Mouse (Mus musculus): ENCODE measurements around the gene Treml2.
"Not testable (repeated sequence)": the region's sequence is repeated elsewhere in the genome, so short reads cannot be mapped to it uniquely, and the experiment has no call there.

The Treml2 gene

GRCm38 (mm10) chr17:48299756-48300155, 458 bp downstream of the Treml2 start:
- no peak for DNase-seq

GRCm38 (mm10) chr17:48300199-48300598, 901 bp downstream of the Treml2 start:
- no peak for DNase-seq

- DNase-seq, result no peak
Observed at GRCm38 (mm10) chr17:48300861-48301260, 1.6 kb downstream of the Treml2 start.

GRCm38 (mm10) chr17:48301792-48302191, 2.5 kb downstream of the Treml2 start:
- DNase-seq, result no peak

- no peak for DNase-seq
Observed at GRCm38 (mm10) chr17:48312124-48312523, 12.8 kb downstream of the Treml2 start.

- not testable (repeated sequence) for DNase-seq
Observed at GRCm38 (mm10) chr17:48315905-48316579, 16.7 kb downstream of the Treml2 start, which contains the start of gene B430306N03Rik. TSS of gene B430306N03Rik (plus strand) at chr17:48316141.

GRCm38 (mm10) chr17:48318686-48319085, 19.4 kb downstream of the Treml2 start:
- DNase-seq, result no peak

GRCm38 (mm10) chr17:48321279-48321678, 22.0 kb downstream of the Treml2 start:
- no peak for DNase-seq

- no peak for DNase-seq
Observed at GRCm38 (mm10) chr17:48323236-48323635, 23.9 kb downstream of the Treml2 start.

GRCm38 (mm10) chr17:48324258-48324657, 25.0 kb downstream of the Treml2 start:
- no peak for DNase-seq

- DNase-seq, result no peak
Observed at GRCm38 (mm10) chr17:48325093-48325492, 25.8 kb downstream of the Treml2 start.

GRCm38 (mm10) chr17:48325638-48326037, 26.3 kb downstream of the Treml2 start:
- DNase-seq, result no peak

GRCm38 (mm10) chr17:48326656-48327055, 27.4 kb downstream of the Treml2 start:
- no peak for DNase-seq

- no peak for DNase-seq
Observed at GRCm38 (mm10) chr17:48332524-48332923, 33.2 kb downstream of the Treml2 start.

GRCm38 (mm10) chr17:48334186-48334585, 34.9 kb downstream of the Treml2 start:
- DNase-seq, result no peak

GRCm38 (mm10) chr17:48336857-48337256, 37.6 kb downstream of the Treml2 start:
- DNase-seq, result peak; percentile 29

GRCm38 (mm10) chr17:48340267-48340666, 41.0 kb downstream of the Treml2 start:
- DNase-seq, result no peak

- DNase-seq, result no peak
Observed at GRCm38 (mm10) chr17:48341947-48342346, 42.6 kb downstream of the Treml2 start.

- no peak for DNase-seq
Observed at GRCm38 (mm10) chr17:48343065-48343464, 43.8 kb downstream of the Treml2 start.

GRCm38 (mm10) chr17:48345824-48346223, 46.5 kb downstream of the Treml2 start:
- no peak for DNase-seq

GRCm38 (mm10) chr17:48346231-48346630, 46.9 kb downstream of the Treml2 start, which contains the start of gene Trem2:
TSS of gene Trem2 (plus strand) at chr17:48346401.
- no peak for DNase-seq

GRCm38 (mm10) chr17:48346834-48347233, 47.5 kb downstream of the Treml2 start:
- no peak for DNase-seq

- DNase-seq, result no peak
Observed at GRCm38 (mm10) chr17:48347287-48347686, 48.0 kb downstream of the Treml2 start.

- no peak for DNase-seq
Observed at GRCm38 (mm10) chr17:48350681-48351193, 51.4 kb downstream of the Treml2 start.

GRCm38 (mm10) chr17:48352976-48353375, 53.7 kb downstream of the Treml2 start:
- DNase-seq, result not testable (repeated sequence)

All from cerebellum, adult 8-10 months (tissue).